Mouse (Mus musculus): ENCODE measurements at regions not wholly inside any gene's neighbourhood (a gene's known extent, or its start where the extent isn't known, plus 50 kb on each side); places are given as distances from the start of the nearest gene placed in this dataset.

DNA sequence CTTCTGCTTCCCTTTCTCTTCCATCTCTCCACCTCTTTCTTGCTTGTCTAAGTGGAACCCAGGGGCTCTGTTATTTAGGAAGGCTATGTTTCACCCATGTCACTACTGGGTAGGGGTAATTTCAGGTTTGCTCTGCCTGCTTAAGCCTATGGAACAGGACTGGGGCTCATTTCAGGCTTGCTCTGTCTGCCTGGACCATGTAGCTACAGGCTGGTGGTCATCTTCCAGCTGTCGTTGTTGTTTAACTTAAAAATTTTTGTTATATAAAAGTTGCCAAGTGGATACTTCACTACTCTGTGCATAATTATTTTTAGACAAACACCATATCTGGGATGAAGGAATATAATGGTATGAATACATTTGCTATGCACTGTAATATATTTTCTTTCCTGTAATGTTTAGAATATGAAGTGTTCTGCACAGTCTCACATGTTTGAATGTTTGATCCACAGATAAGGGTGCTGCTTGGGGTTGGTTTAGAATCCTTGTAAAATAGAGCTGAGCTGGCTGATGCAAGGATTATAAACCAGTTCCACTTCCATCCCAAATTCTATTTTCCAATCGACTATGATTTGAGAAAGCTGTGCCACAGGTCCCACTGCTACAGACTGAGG, 2960.0 kb upstream of the Lrrc6 start:
- no peak for ATAC-seq (replicated peaks; ENCODE audit: insufficient number of reproducible peaks, low FRiP score, low TSS enrichment, low read depth)
- DNase-seq (ENCODE audit: low spot score): no peak

DNA sequence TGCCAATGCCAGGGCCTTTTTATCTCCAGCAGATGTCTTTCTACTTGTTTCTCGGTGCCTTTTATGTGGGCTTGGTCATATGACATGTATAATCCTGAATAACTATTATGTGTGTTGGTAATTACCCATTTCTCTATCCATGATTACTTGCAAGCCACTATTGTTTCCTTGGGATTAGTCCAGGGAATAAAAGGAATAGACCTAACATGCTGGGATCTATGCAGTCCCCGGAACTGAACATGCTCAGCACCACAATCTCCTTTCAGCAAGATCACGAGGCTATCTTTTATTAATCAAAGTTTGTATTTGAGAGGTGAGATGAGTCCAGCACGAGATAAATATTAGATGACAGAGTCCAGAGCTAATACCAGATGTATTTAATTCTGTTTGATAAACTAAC, 2956.8 kb upstream of the Lrrc6 start:
- Histone ChIP-seq H3K4me3 (ENCODE audit: low read depth, low read length) (no peak overlapping the region), H3K27ac (replicated peaks; ENCODE audit: low read depth, low read length) (no peak overlapping the region), H3K36me3 (replicated peaks; ENCODE audit: control insufficient read depth, insufficient read depth, low read depth, low read length) (no peaks in the 10 kb centered on the region), H3K27me3 (ENCODE audit: control insufficient read depth, insufficient read depth, low read length) (no peaks in the 10 kb centered on the region), H3K9me3 (replicated peaks; ENCODE audit: control insufficient read depth, low read length) (no peaks in the 10 kb centered on the region), H3K4me2 (ENCODE audit: low read depth, low read length) (no peak overlapping the region), H3K9ac (replicated peaks; ENCODE audit: low read length) (no peak overlapping the region), H3K4me1 (ENCODE audit: control insufficient read depth, insufficient read depth, low read length) (no peaks in the 10 kb centered on the region)
- WGBS: 74% methylated on average over 4 of the region's 4 CpGs
- ATAC-seq (replicated peaks; ENCODE audit: insufficient number of reproducible peaks, low FRiP score, low TSS enrichment, low read depth): no peak
- no peak for DNase-seq (ENCODE audit: low spot score)

More for the DNA sequence above, 2960.0 kb upstream of the Lrrc6 start:
- Histone ChIP-seq H3K4me2 (ENCODE audit: low read depth, low read length) (no peak overlapping the region), H3K36me3 (replicated peaks; ENCODE audit: control insufficient read depth, insufficient read depth, low read depth, low read length) (no peaks in the 10 kb centered on the region), H3K27ac (replicated peaks; ENCODE audit: low read depth, low read length) (no peak overlapping the region), H3K4me3 (ENCODE audit: low read depth, low read length) (no peak overlapping the region), H3K27me3 (ENCODE audit: control insufficient read depth, insufficient read depth, low read length) (no peaks in the 10 kb centered on the region), H3K9me3 (replicated peaks; ENCODE audit: control insufficient read depth, low read length) (no peaks in the 10 kb centered on the region), H3K9ac (replicated peaks; ENCODE audit: low read length) (no peak overlapping the region), H3K4me1 (ENCODE audit: control insufficient read depth, insufficient read depth, low read length) (no peaks in the 10 kb centered on the region)
- WGBS: 86% methylated on average over 2 of the region's 2 CpGs

DNA sequence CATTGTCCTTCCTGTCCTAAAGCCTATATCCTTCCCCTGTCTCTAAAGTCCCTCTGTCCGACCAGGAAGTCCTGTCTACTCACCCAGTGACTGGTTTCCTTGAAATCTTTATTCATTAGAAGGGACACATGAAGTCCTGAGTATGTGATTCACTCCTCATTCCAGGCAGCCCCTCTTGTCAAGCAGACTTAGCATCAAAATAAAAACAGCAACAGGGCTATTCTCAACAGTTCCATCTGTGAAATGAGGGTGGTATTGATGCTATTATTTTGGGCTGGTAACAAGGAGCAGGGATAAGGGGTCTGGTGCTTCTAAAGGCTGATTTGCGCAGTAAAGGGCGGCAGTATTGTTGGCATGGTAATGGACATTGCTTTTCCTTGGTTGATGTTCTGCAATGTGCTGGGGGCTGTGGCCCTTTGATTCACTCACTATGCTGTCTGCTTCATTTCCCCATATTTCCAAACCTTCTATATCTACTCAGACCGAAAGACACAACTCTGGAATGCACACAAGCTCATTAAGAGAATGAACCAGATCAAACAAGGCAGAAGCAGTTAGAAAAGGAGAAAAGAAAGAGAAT, 2955.6 kb upstream of the Lrrc6 start:
- H3K4me1 ChIP-seq (ENCODE audit: control insufficient read depth, insufficient read depth, low read length): no peaks in the 10 kb centered on the region
- no peak overlapping the region for H3K4me2 ChIP-seq (ENCODE audit: low read depth, low read length)
- H3K9ac ChIP-seq (replicated peaks; ENCODE audit: low read length): no peak overlapping the region
- WGBS: 67% methylated on average over 4 of the region's 4 CpGs
- H3K9me3 ChIP-seq (replicated peaks; ENCODE audit: control insufficient read depth, low read length): no peaks in the 10 kb centered on the region
- H3K36me3 ChIP-seq (replicated peaks; ENCODE audit: control insufficient read depth, insufficient read depth, low read depth, low read length): no peaks in the 10 kb centered on the region
- no peak overlapping the region for H3K27ac ChIP-seq (replicated peaks; ENCODE audit: low read depth, low read length)
- no peak overlapping the region for H3K4me3 ChIP-seq (ENCODE audit: low read depth, low read length)
- no peaks in the 10 kb centered on the region for H3K27me3 ChIP-seq (ENCODE audit: control insufficient read depth, insufficient read depth, low read length)
- DNase-seq (ENCODE audit: low spot score) (no peak), ATAC-seq (replicated peaks; ENCODE audit: insufficient number of reproducible peaks, low FRiP score, low TSS enrichment, low read depth) (no peak)

DNA sequence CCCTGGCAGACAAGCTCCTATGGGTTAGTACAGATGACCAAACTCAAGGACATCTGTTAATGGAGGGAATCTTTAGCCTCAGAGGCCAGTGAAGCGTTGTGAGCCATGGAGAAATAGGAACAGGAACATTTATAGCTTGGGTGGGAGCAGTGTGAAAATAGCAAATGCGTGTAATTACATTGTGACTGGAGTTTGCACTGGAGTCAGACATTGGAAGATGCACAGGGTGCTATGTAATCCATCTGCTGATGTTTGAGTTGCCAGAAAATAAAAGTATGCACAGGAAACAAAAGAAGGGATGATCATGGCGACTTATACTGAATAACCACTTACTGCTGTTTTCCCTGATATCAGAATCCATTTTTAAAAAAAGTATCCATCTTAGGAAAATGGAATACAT, 2940.3 kb upstream of the Lrrc6 start:
- Histone ChIP-seq H3K4me1 (ENCODE audit: control insufficient read depth, insufficient read depth, low read length) (no peaks in the 10 kb centered on the region), H3K27me3 (ENCODE audit: control insufficient read depth, insufficient read depth, low read length) (no peaks in the 10 kb centered on the region), H3K36me3 (replicated peaks; ENCODE audit: control insufficient read depth, insufficient read depth, low read depth, low read length) (no peaks in the 10 kb centered on the region), H3K9ac (replicated peaks; ENCODE audit: low read length) (no peak overlapping the region), H3K27ac (replicated peaks; ENCODE audit: low read depth, low read length) (no peak overlapping the region), H3K4me3 (ENCODE audit: low read depth, low read length) (no peak overlapping the region), H3K4me2 (ENCODE audit: low read depth, low read length) (no peak overlapping the region), H3K9me3 (replicated peaks; ENCODE audit: control insufficient read depth, low read length) (no peaks in the 10 kb centered on the region)
- 81% methylated on average over 3 of the region's 3 CpGs for WGBS
- no peak for DNase-seq (ENCODE audit: low spot score)
- no peak for ATAC-seq (replicated peaks; ENCODE audit: insufficient number of reproducible peaks, low FRiP score, low TSS enrichment, low read depth)

DNA sequence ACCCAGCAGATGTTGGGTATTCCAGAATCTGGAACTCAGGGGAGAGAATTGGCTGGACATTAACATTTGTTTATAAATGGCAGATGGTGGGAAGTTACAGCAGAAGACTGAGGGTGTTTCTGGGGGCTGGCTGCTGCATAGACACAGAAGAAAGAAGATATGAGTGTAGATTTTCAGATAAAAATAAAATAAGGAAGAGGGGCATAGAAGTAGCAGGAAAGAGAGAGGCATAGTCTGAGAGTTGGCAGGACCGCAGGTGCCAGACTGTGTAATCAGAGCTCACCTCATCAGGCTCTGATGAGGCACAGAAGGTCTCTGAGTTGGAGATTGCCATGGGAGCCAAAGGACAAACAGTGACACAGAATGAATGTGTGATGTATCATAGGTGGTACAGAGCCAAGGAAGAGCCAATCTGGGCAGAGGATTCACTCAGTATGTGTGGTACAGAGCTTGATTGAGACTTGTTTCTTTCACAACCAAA, 2912.9 kb upstream of the Lrrc6 start:
- no peaks in the 10 kb centered on the region for H3K36me3 ChIP-seq (replicated peaks; ENCODE audit: control insufficient read depth, insufficient read depth, low read depth, low read length)
- no peak overlapping the region for H3K27ac ChIP-seq (replicated peaks; ENCODE audit: low read depth, low read length)
- no peaks in the 10 kb centered on the region for H3K9me3 ChIP-seq (replicated peaks; ENCODE audit: control insufficient read depth, low read length)
- ATAC-seq (replicated peaks; ENCODE audit: insufficient number of reproducible peaks, low FRiP score, low TSS enrichment, low read depth) (no peak), DNase-seq (ENCODE audit: low spot score) (no peak)
- no peak overlapping the region for H3K4me2 ChIP-seq (ENCODE audit: low read depth, low read length)
- H3K4me1 ChIP-seq (ENCODE audit: control insufficient read depth, insufficient read depth, low read length): no peaks in the 10 kb centered on the region
- WGBS: 97% methylated on average over 1 of the region's 1 CpGs
- no peaks in the 10 kb centered on the region for H3K27me3 ChIP-seq (ENCODE audit: control insufficient read depth, insufficient read depth, low read length)
- no peak overlapping the region for H3K9ac ChIP-seq (replicated peaks; ENCODE audit: low read length)
- H3K4me3 ChIP-seq (ENCODE audit: low read depth, low read length): no peak overlapping the region

DNA sequence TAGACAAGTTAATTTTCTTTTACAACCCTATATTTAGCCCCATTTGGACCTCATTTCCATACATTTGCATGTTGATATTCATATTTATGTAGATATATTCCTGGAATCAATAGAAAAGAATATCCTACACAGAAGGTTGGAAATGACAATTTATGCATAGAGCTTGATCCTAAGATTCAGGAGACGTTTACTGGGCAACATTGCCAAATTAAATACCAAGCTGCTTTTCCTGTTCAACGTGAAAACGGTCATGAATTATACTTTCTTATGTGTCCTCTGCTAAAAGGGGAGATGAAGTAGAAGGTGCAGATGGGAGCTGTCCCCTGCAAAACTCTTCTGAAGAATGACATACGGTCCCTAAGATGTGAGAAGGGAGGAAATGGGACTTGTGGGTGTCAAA, 2888.9 kb upstream of the Lrrc6 start:
- H3K27ac ChIP-seq (replicated peaks; ENCODE audit: low read depth, low read length): no peak overlapping the region
- H3K4me3 ChIP-seq (ENCODE audit: low read depth, low read length): no peak overlapping the region
- H3K9ac ChIP-seq (replicated peaks; ENCODE audit: low read length): no peak overlapping the region
- no peaks in the 10 kb centered on the region for H3K36me3 ChIP-seq (replicated peaks; ENCODE audit: control insufficient read depth, insufficient read depth, low read depth, low read length)
- no peak overlapping the region for H3K4me2 ChIP-seq (ENCODE audit: low read depth, low read length)
- no peaks in the 10 kb centered on the region for H3K4me1 ChIP-seq (ENCODE audit: control insufficient read depth, insufficient read depth, low read length)
- DNase-seq (ENCODE audit: low spot score) (no peak), ATAC-seq (replicated peaks; ENCODE audit: insufficient number of reproducible peaks, low FRiP score, low TSS enrichment, low read depth) (no peak)
- H3K9me3 ChIP-seq (replicated peaks; ENCODE audit: control insufficient read depth, low read length): no peaks in the 10 kb centered on the region
- no peaks in the 10 kb centered on the region for H3K27me3 ChIP-seq (ENCODE audit: control insufficient read depth, insufficient read depth, low read length)
- 86% methylated on average over 4 of the region's 4 CpGs for WGBS

DNA sequence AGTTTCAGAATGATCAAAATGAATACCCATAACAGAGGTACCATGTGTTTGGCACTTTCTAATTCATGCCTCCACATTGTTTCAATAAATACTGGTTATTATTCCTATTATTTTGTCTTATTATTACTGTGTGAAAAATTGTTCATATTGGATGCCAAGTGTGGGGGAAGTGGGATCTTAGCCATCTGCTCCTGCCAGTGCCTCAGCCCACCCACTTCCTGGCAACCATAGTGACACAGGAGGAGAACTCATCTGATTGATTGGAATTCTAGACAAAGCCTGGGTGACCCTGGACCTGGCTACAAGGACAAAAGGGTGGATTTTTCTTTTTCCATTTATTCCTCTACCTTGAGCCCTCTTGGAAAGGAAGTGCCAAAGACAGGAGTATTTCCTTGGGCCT, 2886.8 kb upstream of the Lrrc6 start:
- no peaks in the 10 kb centered on the region for H3K27me3 ChIP-seq (ENCODE audit: control insufficient read depth, insufficient read depth, low read length)
- no peaks in the 10 kb centered on the region for H3K4me1 ChIP-seq (ENCODE audit: control insufficient read depth, insufficient read depth, low read length)
- H3K27ac ChIP-seq (replicated peaks; ENCODE audit: low read depth, low read length): no peak overlapping the region
- no peak for ATAC-seq (replicated peaks; ENCODE audit: insufficient number of reproducible peaks, low FRiP score, low TSS enrichment, low read depth)
- no peaks in the 10 kb centered on the region for H3K9me3 ChIP-seq (replicated peaks; ENCODE audit: control insufficient read depth, low read length)
- DNase-seq (ENCODE audit: low spot score): no peak
- H3K4me3 ChIP-seq (ENCODE audit: low read depth, low read length): no peak overlapping the region
- H3K9ac ChIP-seq (replicated peaks; ENCODE audit: low read length): no peak overlapping the region
- H3K36me3 ChIP-seq (replicated peaks; ENCODE audit: control insufficient read depth, insufficient read depth, low read depth, low read length): no peaks in the 10 kb centered on the region
- H3K4me2 ChIP-seq (ENCODE audit: low read depth, low read length): no peak overlapping the region

DNA sequence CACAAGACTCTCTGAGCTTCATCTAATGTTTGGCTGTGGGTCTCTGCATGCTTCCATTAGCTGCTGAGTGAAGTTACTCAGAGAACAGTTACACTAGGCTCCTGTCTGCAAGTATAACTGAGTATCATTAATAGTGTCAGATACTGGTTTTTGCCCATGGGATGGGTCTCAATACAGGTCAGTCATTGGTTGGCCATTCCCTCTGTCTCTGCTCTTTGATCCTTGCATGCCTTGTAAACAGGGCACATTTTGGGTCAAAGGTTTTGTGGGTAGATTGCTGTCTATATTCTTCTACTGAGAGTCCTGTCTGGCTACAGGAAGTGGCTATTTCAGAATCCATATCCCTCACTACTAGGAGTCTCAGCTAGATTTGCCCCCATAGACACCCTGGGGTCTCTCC, 2864.7 kb upstream of the Lrrc6 start:
- DNase-seq (ENCODE audit: low spot score) (no peak), ATAC-seq (replicated peaks; ENCODE audit: insufficient number of reproducible peaks, low FRiP score, low TSS enrichment, low read depth) (no peak)
- Histone ChIP-seq H3K9ac (replicated peaks; ENCODE audit: low read length) (no peak overlapping the region), H3K4me2 (ENCODE audit: low read depth, low read length) (no peak overlapping the region), H3K9me3 (replicated peaks; ENCODE audit: control insufficient read depth, low read length) (no peaks in the 10 kb centered on the region), H3K27ac (replicated peaks; ENCODE audit: low read depth, low read length) (no peak overlapping the region), H3K27me3 (ENCODE audit: control insufficient read depth, insufficient read depth, low read length) (no peaks in the 10 kb centered on the region), H3K4me3 (ENCODE audit: low read depth, low read length) (no peak overlapping the region), H3K4me1 (ENCODE audit: control insufficient read depth, insufficient read depth, low read length) (no peaks in the 10 kb centered on the region), H3K36me3 (replicated peaks; ENCODE audit: control insufficient read depth, insufficient read depth, low read depth, low read length) (no peaks in the 10 kb centered on the region)
